Mouse (Mus musculus) midbrain, postnatal 0 days (tissue): ENCODE measurements at regions not wholly inside any gene's neighbourhood (a gene's known extent, or its start where the extent isn't known, plus 50 kb on each side); places are given as distances from the start of the nearest gene placed in this dataset.

ENCODE experiments used
- ATAC-seq: fragments of 200-750 bp; cut with Nextera tagmentation; 2 replicates; pipeline ENCODE4 v1.8.0; 2017; ENCODE audit warnings: moderate number of reproducible peaks, mild to moderate bottlenecking, moderate TSS enrichment, moderate library complexity; ENCODE audit not compliant: low FRiP score
- DNase-seq: peaks from one replicate; pipeline ENCODE4 v3.0.0-alpha.2; 2015; ENCODE audit warnings: low spot score
- H3K27ac ChIP-seq: fragments of 300-500 bp; sonication (generic); 2 replicates; pipeline ENCODE4 v1.5.1; 2014; ENCODE audit warnings: low read depth, mild to moderate bottlenecking, low read length, mixed read lengths
- H3K27me3 ChIP-seq: fragments of 300-500 bp; sonication (generic); 2 replicates; pipeline ENCODE4 v1.6.1; 2014; ENCODE audit warnings: low read length, control low read depth, mixed read lengths; ENCODE audit not compliant: insufficient read depth
- H3K36me3 ChIP-seq: fragments of 300-500 bp; sonication (generic); 2 replicates; pipeline ENCODE4 v1.6.1; 2014; ENCODE audit warnings: low read length, control low read depth, mixed read lengths; ENCODE audit not compliant: insufficient read depth
- H3K4me1 ChIP-seq: fragments of 300-500 bp; sonication (generic); 2 replicates; pipeline ENCODE4 v1.6.1; 2014; ENCODE audit warnings: mild to moderate bottlenecking, control low read depth, antibody characterized with exemption, low read length, mixed read lengths; ENCODE audit not compliant: insufficient read depth
- H3K4me2 ChIP-seq: fragments of 300-500 bp; sonication (generic); 2 replicates; pipeline ENCODE4 v1.6.1; 2014; ENCODE audit warnings: low read depth, mild to moderate bottlenecking, low read length, mixed read lengths; ENCODE audit not compliant: poor library complexity, severe bottlenecking
- H3K4me3 ChIP-seq: fragments of 300-500 bp; sonication (generic); 2 replicates; pipeline ENCODE4 v1.5.1; 2014; ENCODE audit warnings: low read depth, mild to moderate bottlenecking, low read length, moderate library complexity
- H3K9ac ChIP-seq: fragments of 300-500 bp; sonication (generic); replicated peaks from 2 replicates; pipeline ENCODE4 v1.6.1; 2014; ENCODE audit warnings: mild to moderate bottlenecking, low read length, moderate library complexity, mixed read lengths; ENCODE audit not compliant: poor library complexity, severe bottlenecking
- H3K9me3 ChIP-seq: fragments of 300-500 bp; sonication (generic); 2 replicates; pipeline ENCODE4 v1.6.1; 2016; ENCODE audit warnings: low read length, control low read depth
- CTCF ChIP-seq: IDR thresholded peaks from 2 replicates; pipeline ENCODE4 v1.5.1; 2016; ENCODE audit warnings: antibody characterized with exemption, mild to moderate bottlenecking
- WGBS: fragments of 180-500 bp; shearing (Covaris S2); extraction: QIAGEN DNeasy Blood & Tissue Kit; methylation state at CpG from one replicate; pipeline ENCODE4 v1.1.7; 2014; 5-methylcytosine and 5-hydroxymethylcytosine counted together

- WGBS: 89% methylated on average over 6 of the region's 6 CpGs
- H3K4me3 ChIP-seq: no peak overlapping the region
- H3K9ac ChIP-seq: no peak overlapping the region
- DNase-seq: no peak
- H3K27ac ChIP-seq: no peak overlapping the region
- H3K27me3 ChIP-seq: no peaks in the 10 kb centered on the region
- no peaks in the 10 kb centered on the region for H3K36me3 ChIP-seq
- no peak for TF ChIP-seq CTCF
- H3K4me1 ChIP-seq: no peaks in the 10 kb centered on the region
- no peaks in the 10 kb centered on the region for H3K9me3 ChIP-seq
- no peak for ATAC-seq
- H3K4me2 ChIP-seq: no peak overlapping the region
These were observed 83.5 kb downstream of the Spry2 start for GRCm38 (mm10) chr14:105813097-105813496.

- Histone ChIP-seq H3K9me3 (no peaks in the 10 kb centered on the region), H3K4me1 (no peaks in the 10 kb centered on the region), H3K36me3 (no peaks in the 10 kb centered on the region), H3K4me2 (no peak overlapping the region), H3K27me3 (no peaks in the 10 kb centered on the region), H3K9ac (no peak overlapping the region), H3K4me3 (no peak overlapping the region), H3K27ac (no peak overlapping the region)
- ATAC-seq: no peak
- WGBS: 77% methylated on average over 6 of the region's 6 CpGs
- no peak for TF ChIP-seq CTCF
- no peak for DNase-seq
These were observed 90.9 kb downstream of the Spry2 start for GRCm38 (mm10) chr14:105805762-105806161.

GRCm38 (mm10) chr14:105805362-105805761, 91.3 kb downstream of the Spry2 start:
- ATAC-seq (no peak), DNase-seq (no peak)
- no peak overlapping the region for H3K9ac ChIP-seq
- no peak for TF ChIP-seq CTCF
- H3K27ac ChIP-seq: no peak overlapping the region
- H3K4me1 ChIP-seq: no peaks in the 10 kb centered on the region
- WGBS: 79% methylated on average over 5 of the region's 5 CpGs
- H3K9me3 ChIP-seq: no peaks in the 10 kb centered on the region
- no peak overlapping the region for H3K4me2 ChIP-seq
- H3K36me3 ChIP-seq: no peaks in the 10 kb centered on the region
- H3K4me3 ChIP-seq: no peak overlapping the region
- no peaks in the 10 kb centered on the region for H3K27me3 ChIP-seq

GRCm38 (mm10) chr14:105804761-105805160, 91.9 kb downstream of the Spry2 start:
- no peaks in the 10 kb centered on the region for H3K36me3 ChIP-seq
- H3K27me3 ChIP-seq: no peaks in the 10 kb centered on the region
- H3K27ac ChIP-seq: no peak overlapping the region
- no peak overlapping the region for H3K9ac ChIP-seq
- DNase-seq: no peak
- H3K4me2 ChIP-seq: no peak overlapping the region
- TF ChIP-seq CTCF: no peak
- H3K4me1 ChIP-seq: no peaks in the 10 kb centered on the region
- 77% methylated on average over 5 of the region's 5 CpGs for WGBS
- H3K4me3 ChIP-seq: no peak overlapping the region
- H3K9me3 ChIP-seq: no peaks in the 10 kb centered on the region
- ATAC-seq: no peak

GRCm38 (mm10) chr14:105803281-105803680, 93.3 kb downstream of the Spry2 start:
- Histone ChIP-seq H3K4me1 (no peaks in the 10 kb centered on the region), H3K4me3 (no peak overlapping the region), H3K4me2 (no peak overlapping the region), H3K9me3 (no peaks in the 10 kb centered on the region), H3K9ac (no peak overlapping the region; the same call in 1 of the 2 replicates), H3K36me3 (no peaks in the 10 kb centered on the region), H3K27me3 (no peaks in the 10 kb centered on the region), H3K27ac (no peak overlapping the region)
- ATAC-seq (no peak), DNase-seq (no peak)
- WGBS: 54% methylated on average over 7 of the region's 7 CpGs
- no peak for TF ChIP-seq CTCF

GRCm38 (mm10) chr14:105802529-105803280, 93.9 kb downstream of the Spry2 start:
- no peaks in the 10 kb centered on the region for H3K4me1 ChIP-seq
- peak overlapping the region; percentile 33 for H3K4me2 ChIP-seq
- no peak overlapping the region; the same call in 1 of the 2 replicates for H3K9ac ChIP-seq
- H3K4me3 ChIP-seq: 0 out of 2 replicates have a peak overlapping the region, but pooled peaks have one; percentile 5
- H3K27ac ChIP-seq: no peak overlapping the region
- no peak for TF ChIP-seq CTCF
- no peaks in the 10 kb centered on the region for H3K27me3 ChIP-seq
- 16% methylated on average over 18 of the region's 18 CpGs for WGBS
- DNase-seq (no peak), ATAC-seq (no peak)
- H3K9me3 ChIP-seq: no peaks in the 10 kb centered on the region
- H3K36me3 ChIP-seq: no peaks in the 10 kb centered on the region
